Mouse (Mus musculus) c-Kit-positive CD71-positive TER-119-positive erythroid progenitor cells, embryonic 14.5 days (primary cell): Measurements from ENCODE around the gene Mfn1.

Experiments
- DNase-seq: peaks from one replicate; pipeline ENCODE4 v3.0.0-alpha.2; 2013; ENCODE audit warnings: low spot score

Mfn1 gene

DNA sequence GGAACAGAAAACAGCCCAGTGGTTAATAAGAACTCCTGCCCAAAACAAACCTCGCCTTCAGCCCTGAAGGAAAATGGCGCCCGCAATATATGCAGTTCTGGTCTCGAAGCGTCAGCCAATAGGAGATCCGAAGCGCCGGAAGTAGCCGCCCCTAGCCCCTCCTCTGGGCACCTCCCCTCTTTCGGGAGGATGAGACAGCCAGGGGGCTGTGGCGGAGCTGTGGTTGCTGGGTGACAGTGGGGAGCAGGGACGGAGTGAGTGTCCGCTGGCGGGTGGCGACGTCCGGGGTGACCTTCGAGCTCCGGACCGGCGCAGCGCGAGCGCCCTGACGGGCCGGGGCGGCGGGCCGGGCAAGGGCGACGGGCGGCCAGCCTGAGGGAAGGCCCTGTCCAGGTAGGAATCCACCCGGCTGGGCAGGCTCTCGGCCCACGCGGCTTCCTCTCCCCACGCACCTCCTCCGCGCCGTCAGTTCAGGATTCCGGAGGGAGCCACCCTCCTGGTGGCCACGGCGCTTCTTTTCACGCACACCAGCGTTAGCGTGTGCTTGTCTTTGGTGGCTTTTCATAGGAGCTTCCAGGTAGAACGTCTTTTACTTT lies at the start of gene Mfn1:
Mfn1 (plus strand) TSS at position 163 of the 596 bp plus-strand sequence.
- DNase-seq: peak; percentile 91

DNA sequence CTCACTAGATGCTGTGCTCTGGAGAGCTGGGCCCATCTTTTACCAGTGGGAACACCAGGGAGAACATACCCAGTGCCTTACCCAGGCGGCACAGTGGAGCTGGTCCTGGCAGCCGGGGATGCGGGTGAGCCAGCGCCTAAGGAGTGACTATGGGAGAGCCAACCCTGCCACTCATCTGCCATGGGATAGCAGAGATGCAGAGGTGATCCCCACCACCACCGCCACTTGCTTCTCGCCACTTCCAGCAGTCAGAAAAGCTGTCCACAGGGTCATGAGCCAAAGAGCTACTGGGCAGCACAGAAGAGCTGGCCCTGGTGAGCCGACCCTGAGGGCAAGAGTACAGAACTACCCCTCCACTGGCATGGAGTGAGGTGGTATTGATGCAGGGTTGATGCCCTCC lies 49.3 kb upstream of the Mfn1 start:
- no peak for DNase-seq

DNA sequence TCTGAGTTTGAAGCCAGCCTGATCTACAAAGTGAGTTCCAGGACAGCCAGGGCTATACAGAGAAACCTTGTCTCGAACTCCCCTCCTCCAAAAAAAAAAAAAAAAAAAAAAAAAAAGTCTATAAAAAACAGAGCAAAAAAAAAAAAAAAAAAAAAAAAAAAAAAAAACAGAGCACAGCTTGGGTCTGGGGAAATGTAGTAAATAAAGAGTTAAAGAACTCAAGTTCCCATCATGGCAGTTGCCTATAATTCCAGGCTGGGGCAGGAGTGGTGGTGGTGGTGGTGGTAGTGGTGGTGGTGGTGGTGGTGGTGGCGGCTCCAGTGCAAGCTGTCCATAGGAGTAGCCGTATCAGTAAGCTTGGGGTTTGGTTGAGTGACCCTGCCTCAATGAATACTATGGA lies 46.2 kb upstream of the Mfn1 start:
- no peak for DNase-seq

DNA sequence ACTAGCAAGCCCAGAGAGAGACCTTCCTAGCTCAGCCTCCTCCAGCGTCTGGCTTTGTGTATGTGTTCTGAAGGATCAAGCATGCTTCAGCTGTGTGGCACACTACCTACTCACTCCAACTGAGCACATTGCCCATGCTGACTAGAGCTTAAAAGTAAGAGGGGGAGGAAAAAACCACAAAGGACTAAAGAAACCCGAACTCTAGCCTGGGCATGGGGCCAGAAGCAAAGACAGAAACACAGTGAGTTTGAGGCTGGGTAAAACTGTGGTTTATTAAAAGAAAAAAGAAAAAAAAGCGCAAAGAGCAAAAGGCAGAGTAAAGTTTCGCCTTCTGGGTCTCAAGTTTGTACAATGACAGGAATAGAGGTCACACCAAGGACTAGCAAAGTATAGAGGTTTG lies 42.7 kb upstream of the Mfn1 start:
- DNase-seq: no peak

DNA sequence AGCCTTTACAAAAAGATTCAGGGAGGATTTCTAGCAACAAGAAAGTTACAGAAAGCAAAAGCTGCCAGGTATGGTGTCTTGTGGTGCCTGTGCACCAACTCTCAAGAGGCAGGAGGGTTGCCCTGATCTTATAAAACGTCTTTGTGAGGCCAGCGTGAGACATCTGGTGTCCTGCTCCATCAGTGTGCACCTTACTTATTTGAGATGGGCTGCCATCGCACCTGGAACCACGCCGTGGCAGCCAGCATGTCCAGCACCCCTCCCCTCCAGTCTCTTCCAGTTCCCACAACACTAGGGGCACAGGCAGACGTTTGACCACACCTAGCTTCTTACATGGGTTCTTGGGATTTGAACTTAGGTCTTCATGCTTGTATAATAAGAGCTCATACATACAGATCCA lies 41.1 kb upstream of the Mfn1 start:
- no peak for DNase-seq

DNA sequence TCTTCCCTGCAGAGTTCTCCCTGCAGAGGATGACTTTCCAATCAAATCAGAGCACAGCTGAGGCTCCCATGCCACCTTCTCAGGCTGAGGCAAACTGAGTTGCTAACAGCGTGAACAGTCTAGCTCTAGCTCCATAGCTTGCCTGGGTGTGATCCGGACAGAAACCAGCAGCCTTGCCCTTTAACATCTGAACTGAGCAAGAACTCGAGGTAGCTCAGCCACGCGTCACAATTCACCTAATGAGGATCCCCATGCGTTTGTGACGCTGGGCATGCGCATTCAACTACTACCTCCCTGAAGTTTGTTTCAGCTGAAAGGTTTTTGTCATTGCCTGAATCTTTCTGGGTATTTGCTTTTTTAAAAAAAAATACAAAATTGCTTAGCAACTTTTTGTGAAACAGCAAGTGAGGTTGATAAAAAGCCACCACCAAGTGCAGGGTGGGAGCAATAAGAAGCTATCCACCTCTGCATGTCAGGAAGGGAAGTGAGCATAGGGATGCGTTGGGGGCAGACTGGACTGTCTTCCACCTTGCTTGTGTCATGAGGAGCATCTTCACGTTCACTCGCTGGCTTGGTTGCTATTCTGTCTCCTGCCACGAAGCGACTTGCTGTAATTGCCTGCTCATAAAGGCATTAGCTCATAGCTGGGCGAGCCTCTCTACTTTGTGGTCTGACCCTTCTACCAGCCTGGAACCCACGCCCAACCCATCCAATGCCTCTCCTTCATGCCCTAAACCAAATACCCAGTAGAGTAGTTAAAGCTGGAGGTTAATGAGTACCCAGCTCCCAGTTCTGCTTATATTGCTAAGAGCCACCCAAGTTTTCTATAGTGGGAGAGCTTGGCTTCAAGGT lies 39.0 kb upstream of the Mfn1 start:
- no peak for DNase-seq

DNA sequence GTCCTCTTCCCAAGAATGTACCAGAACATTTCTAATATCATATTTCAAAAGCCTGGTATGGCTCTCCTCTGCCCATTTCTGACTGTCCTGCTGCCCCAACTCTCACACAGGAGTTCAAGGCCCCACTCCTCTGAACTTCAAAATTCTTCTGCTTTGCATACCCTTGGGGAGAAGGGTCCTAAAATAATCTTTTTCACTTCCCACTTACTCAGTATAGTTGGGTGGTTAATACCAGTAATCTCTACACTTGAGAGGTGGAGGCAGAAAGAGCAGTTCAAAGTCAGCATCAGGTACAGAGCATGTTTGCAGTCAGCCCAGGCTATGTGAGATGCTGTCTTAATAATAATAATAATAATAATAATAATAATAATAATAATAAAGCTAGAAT lies 38.3 kb upstream of the Mfn1 start:
- DNase-seq: no peak

DNA sequence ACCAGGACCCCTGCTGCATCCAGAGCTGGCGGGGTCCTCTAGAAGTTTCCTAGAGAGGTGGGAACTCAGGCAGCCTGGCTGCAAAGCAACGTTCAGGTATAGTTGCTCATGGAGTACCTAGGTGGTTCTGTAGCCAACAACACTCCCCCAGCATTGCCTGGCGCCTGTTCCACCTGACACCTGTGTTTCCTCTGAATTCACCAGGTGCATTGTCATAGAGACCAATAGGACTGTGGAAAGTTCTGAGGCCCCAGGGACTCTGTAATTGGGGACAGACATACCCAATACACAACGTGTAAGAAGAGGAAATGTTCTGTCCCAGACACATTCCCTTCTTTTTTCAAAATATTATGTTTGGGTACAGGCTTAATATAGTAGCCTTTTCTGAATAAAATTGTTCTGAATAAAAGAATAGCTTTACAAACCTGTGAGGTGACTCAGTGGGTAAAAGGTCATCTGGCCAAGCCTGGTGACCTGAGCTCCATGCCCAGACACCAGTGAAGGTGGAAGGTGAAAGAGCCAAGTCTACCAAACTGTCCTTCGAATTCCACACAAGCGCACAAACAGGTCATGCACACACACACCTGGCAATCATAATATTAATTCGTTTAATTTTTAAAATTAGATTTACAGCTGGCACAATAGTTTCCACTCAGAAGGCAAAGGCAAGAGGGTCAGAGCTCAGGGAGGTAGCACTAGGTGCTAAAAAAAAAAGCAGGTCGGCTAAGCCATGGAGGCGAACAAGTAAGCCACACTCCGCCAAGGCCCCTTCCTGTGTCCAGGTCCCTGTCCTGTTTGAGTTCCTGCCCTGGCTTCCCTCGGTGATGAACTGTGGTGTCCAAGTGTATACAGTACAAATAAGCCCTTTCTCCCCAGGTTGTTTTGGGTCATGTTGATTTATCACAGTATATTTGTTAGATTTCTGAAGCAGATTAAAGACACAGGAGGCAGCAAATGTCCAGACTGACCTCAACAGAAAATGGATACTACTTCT lies 36.9 kb upstream of the Mfn1 start, which contains the start of gene Kcnmb3:
Kcnmb3 (minus strand) TSS at position 135 of the 994 bp plus-strand sequence.
- DNase-seq: no peak

DNA sequence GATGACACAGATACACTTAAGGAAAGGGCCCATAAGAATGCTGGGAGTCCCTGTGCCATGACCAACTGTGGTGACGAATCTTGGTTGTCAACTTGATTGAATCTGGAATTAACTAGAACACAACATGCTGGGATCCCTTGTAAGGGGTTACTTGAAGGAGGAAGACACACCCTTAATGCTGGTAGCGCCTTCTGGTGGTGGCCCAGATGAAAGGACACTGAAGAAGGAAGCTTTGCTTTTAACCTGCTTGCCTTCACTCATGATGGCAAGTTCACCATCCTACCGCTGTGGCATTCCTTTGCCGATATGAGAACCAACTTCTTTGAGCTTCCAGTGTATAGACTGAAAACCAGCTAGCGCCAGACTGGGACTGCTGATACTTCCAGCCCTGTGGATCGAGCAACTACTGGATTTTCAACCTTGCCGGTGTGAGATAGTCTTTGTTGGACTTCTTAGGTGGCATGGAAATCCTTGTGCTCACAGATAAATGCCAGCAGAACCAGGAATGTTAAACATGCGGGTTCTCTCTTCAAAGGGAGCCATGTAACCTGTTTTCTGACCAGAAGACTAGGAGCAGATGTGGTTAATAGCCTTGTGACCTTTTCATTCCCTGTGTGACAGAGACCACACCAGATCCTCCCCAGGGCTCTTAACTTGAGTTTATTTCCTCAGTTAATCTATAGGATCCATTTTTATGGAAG lies 34.7 kb upstream of the Mfn1 start:
- DNase-seq: no peak

DNA sequence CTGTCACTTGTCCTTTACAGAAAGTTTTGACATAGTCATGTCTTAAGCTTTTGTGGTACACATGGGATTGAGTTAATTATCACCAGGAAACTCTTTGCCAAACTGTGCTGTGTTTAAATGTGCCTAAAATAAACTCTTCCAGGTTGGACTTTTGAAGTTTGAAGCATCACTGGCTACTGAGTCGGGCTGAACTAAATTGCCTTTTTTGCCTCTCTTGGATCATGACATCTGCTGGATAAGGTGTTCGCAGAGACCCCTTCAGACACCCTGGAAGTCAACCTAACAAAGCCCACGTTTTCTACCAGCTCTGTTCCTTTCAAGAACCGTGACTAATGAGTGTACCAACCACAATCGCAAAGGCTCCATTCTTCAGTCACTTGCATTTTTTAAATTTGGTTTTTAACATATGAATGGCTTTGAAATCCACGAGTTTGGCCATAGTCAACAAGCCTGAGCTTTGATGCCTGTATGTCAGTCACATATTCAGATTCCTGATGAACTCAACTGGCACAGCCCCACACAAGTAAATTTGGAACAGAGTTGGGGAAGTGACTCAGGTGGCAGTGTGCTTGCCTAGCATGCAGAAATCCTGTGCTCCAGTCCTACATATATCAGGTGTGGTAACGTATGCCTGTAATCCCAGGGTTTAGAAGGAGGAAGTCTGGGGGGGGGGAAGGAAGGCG lies 34.0 kb upstream of the Mfn1 start:
- no peak for DNase-seq

DNA sequence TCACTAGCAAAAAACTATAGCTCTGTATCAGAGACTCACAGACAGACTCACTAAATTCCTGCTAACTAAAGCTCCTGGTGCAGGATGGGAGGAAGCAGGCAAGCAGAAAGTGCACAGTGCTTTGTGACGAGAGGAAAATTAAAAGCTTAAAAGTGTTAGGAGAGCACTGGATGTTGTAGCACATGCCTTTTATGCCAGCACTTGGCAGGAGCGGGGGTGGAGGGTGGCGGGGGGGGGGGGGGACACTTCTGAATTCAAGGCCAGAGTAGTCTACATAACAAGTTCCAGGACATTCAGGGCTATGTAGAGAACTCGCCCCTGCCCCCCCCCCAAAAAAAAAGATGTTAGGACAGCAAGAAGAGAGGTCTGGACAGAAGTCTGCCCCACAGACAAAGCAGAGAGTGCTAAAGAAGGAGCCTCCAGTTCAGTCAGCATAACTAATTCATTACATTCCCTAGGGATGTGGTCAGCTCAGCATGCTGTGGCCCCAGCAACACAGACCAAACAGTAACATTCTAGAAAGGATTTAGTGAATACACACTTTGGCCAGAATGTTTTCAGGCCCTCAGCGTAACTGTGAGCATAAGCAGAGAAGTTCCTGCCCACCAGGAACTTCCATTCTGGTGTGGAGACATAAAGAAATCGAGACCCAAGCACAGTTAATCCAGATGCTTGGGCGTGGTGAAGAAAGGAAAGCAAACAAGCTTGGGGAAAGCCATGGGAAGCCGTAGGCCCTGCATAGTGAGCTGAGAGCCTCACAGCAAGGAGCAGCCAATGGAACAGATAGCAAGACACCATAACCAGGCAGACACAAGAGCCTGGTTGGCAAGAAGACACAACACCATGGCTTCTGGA lies 33.2 kb upstream of the Mfn1 start:
- DNase-seq: no peak

DNA sequence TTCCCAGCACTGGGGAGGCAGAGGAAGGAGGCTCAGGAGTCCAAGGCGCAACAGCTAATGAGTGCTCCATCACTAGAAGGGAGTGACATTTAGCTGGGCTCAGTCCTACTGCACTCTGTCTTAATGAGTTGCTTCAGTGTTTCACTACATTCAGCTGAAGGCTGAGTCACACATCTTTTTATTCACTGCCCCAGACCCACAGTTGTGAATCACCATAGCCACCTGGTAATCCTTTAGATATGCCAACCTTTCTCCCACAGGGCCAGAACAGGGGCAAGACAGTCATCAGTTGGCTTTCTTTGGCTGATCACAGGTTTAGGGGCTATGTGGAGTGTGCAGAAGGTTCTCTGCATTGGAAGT lies 32.6 kb upstream of the Mfn1 start:
- no peak for DNase-seq

DNA sequence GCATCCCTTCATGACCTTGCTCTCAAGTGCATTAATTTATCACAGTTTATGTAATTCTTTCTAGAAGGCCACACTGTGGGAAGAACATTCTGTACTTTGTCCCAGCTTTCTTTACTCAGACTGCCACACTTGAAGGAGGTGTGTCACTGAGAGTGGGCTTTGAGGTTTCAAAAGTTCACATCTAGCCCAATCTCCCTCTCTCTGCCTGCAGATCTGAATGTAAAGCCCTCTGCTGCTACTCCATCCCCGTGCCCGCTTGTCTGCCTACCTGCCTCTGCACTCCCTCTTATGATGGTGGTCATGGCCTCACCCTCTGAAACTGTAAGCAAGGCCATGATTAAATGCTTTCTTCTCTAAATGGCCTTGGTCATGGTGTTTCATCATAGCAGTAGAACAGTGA lies 28.9 kb upstream of the Mfn1 start:
- no peak for DNase-seq

DNA sequence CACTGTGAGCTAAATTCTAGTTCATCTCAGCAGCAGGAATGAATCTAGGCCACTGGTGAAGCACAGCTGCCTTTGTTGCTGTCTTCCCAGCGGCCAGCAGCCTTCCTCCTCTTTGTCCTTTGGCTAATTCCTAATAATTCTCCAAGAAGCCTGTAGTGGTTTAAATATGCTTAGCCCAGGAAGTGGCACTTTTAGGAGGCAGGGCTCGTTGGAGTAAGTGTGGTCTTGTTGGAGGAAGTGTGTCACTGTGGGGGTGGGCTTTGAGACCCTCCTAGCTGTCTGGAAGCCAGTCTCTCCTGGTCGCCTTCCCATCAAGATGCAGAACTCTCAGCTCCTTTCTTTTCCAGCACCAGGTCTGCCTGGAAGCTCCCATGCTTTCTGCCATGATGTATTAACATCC lies 23.4 kb upstream of the Mfn1 start:
- no peak for DNase-seq

DNA sequence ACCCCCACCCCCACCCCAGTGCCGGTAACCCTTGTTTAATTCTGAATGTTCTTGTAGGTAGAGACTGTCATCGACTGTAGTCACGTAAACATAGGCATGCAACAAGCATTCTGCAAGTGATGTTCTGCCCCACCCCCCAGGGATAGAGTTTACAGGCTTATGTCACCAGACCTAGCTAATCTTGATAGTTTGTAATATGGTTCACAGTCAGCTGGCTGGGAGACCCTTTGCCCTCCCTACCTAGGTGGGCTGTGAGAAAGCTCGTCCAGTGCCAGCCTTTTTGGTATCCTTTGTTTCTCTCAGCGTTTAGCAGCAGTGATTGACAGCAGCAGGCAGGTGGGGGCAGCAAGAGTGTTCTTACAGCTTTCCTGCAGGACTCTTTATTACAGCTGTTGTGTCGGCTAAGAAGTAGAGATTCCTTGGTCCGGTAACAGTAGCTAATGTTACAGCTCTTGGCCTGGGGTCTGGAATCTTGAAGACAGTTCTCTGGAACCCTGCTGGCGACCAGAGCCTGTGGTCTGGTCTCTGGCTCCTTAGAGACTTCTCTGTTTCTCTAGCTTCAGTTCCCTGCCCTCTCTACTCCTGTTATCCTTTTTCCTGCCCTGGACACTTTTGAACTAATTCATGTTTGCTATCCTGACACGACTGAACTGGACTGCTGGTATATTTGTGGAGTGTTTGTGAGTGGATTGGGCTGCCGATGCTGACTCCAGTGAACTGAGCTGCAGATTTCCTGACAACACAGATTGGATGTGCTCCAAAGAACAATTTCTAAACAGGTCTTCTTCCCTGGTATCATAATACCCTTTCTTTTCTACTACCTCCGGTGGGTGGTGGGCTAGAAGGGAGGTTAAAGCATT lies 22.7 kb upstream of the Mfn1 start:
- DNase-seq: no peak

DNA sequence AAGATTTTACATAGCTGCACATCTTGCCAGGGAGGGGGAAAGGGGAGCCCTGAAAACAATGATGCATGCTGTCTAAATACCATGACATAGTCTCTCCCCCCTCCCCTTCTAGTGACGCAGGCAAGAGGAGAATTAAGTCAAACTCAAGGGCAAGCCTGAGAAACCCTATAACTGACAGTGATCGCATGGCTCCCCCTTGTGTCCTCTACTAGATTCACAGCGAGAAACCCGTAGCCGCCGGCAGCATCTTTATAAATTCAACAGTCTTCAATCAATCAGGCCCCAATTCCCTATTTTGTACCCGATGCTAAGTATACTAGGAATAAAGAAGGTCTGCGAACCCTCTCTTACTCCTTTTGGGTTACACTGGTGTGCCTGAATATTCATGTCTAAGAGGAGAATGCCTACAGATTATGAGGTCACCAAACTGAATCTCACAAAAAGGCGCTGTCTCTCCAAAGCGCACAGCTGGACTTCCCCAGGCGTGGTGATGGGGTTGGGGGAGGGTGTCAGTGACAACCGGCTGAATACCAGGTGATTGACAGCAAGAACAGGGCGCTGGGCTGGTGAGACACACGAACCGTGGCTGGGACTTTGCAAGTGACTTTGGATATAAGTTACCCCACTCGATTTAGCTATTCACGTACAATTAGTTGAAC lies 20.5 kb upstream of the Mfn1 start:
- DNase-seq: peak; percentile 73

DNA sequence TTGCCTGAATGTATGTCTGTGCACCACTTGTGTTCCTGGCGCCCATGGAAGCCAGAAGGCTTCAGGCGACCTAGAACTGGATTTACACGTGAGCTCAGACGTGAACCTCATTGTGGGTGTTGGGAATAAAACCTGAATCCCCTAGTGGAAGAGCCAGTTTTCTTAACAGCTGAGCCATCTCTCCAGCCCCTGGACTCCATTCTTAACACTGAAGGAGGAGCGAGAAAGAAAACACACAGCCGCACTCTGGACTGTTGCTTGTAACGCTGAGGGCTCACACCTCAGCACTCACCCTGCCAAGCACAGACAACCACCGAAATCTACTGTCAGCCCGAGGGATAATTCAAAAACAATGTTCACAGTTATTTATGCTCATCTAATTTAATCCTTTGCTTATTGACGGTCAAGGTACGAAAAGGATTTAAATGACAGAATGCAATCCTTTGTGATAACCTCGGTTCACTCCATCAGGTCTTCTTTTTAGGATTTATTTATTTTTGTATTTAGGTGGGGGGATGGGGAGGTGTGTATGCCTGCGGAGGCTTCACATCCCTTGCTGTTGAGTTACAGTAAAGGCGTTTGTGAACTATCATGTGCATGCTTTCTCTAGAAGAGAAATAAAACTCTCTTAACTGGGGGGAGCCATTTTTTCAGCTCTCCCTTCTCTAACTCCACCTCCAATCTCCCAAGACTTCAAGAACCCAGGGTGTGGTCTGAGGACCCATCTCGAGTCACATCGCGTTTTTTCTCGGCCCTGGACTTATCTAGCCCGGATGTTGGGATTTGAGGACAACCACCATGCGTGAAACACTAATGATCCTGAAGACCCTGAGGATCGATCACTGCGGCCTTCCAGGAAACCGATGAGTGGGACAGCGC lies 19.5 kb upstream of the Mfn1 start, which contains the start of gene Zfp639:
Zfp639 (plus strand) TSS at position 764 of the 879 bp plus-strand sequence.
- DNase-seq: peak; percentile 17
